Mouse (Mus musculus): Measurements from ENCODE around the gene Socs2.

DNA sequence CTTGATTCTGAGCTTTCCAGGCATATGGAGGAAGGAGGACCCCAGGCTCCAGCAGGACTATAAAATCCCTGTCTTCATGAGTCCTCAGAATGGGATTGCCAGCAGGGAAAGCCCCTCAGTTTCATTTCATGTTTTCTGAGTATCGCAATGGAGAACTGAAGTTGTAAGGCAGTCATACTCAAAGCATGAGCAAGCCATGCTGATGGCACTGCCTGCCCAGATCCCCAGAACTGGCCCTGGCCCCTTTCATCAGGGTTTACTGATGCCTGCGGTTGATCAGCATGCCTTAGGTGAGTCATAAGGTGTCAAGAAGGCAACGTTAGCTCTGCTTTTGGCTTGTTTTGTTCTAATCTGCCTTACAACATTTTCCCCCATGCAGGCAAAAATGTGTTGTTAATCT lies 45.0 kb downstream of the Socs2 start:
- TF ChIP-seq MYOG (IDR thresholded peaks at IDR 0.05; ENCODE audit: control insufficient read depth in 1 of 3, insufficient read depth in 1 of 3, insufficient read length in 2 of 3, low read depth in 2 of 3) (no peak), POLR2A (IDR thresholded peaks at IDR 0.05; ENCODE audit: insufficient read length, low read depth) (no peak)

Measured in myocyte (in vitro differentiated cells).